Mouse (Mus musculus) left cerebral cortex, postnatal 14 days (tissue): Measurements from ENCODE around the gene Spin2f. TPM values are rescaled to one million over a fixed set of nuclear protein-coding genes. Genes with fewer than 3 reads are reported as not detected.
"Not testable (repeated sequence)": the region's sequence is repeated elsewhere in the genome, so short reads cannot be mapped to it uniquely, and the experiment has no call there.

ENCODE experiments used
- DNase-seq, 2 experiments: peaks; one replicate each; pipeline ENCODE4 v3.0.0; 2021 to 2022; ENCODE audit warnings: low spot score in 2 of 2, mixed read lengths in 1 of 2
- intact Hi-C: fragments of 180-260 bp; cut with DNase I; formaldehyde crosslinking; loops from one replicate; pipeline ENCODE4 v1.15.1; 2025
- long read RNA-seq, 2 experiments: library from polyadenylated mRNA; stranded (forward); transcript quantifications; one replicate each; pipeline ENCODE4 v2.0.0; 2021
- total RNA-seq, 2 experiments: library from RNA; stranded (reverse); gene quantifications; 2 replicates each; pipeline ENCODE4 v1.2.3; 2021

Gene Spin2f
- total RNA-seq = not detected
- long read RNA-seq, experiment 1 = 0 reads
- long read RNA-seq, experiment 2 = 0 reads

DNA sequence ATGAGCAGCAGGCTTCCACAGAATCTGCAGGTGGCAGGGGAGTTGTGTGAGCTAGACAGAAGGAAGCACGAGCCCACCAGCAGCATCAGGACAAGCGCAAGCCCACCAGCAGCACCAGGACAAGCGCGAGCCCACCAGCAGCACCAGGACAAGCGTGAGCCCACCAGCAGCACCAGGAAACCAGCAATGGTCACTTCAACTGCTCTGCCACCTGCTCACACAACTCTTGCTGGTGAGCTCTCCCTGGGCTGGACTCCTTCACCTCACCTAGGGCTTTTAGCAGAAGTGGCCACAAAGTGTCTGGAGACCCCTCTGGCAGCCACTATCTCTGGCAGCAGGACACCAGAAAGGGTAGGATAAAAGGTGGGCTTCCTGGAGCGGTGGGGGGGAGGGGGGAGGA is at the start of gene Spin2f:
Spin2f (plus strand) TSS at position 301 of the 400 bp plus-strand sequence.
- DNase-seq, intact Hi-C loops: not testable (repeated sequence)

DNA sequence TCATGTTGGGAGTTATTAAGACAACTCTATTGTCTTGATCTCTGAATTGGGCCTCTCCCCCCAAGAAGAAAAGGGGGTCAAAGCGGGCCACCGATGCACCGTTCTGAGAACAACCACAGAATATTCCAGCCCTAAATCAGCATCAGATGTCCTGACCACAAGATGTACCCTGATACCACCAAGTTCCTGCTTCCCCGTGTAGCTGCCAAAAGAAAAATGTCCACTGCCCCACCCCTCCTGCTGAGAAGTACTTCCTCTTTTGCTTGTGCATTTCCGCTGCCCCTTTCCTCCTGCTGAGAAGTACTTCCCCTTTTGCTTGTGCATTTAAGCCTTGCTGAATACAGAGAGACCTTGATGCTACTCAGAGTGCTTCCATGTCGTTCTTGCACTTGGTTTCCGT is 41.6 kb upstream of the Spin2f start:
- DNase-seq, intact Hi-C loops: not testable (repeated sequence)

DNA sequence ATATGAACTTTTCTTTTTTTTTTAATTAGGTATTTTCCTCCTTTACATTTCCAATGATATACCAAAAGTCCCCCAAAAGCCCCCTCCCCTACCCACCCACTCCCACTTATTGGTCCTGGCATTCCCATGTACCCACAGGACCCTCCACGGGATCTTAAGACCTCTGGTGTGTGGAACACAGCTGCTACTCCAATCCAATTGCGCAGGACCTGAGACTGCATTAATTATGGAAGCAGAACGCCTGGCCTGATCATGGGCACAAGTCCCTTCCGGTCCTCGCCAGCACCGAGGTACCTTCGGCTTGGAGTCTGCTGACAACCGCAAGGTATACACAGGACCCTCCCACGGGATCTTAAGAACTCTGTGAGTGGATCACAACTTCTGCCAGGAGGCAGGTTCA is 30.2 kb upstream of the Spin2f start:
- intact Hi-C loops, DNase-seq: not testable (repeated sequence)

DNA sequence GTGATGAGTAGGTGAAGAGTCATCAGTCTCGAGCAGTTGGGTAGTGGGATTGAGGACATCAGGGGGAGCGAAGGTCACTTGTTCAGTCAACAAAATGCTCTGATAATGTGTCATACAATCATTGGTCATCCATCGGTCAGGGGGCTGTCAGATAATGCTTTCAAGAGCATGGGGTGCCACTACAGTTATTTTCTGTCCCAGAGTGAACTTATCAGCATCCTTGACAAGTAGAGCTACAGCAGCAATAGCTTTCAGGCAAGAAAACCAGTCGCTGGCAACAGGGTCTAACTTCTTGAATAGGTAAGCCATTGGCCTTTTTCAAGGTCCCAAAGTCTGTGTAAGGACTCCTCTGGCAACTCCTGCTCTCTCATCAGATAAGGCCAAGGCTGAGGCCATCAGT is 18.6 kb upstream of the Spin2f start:
- DNase-seq, intact Hi-C loops: not testable (repeated sequence)

DNA sequence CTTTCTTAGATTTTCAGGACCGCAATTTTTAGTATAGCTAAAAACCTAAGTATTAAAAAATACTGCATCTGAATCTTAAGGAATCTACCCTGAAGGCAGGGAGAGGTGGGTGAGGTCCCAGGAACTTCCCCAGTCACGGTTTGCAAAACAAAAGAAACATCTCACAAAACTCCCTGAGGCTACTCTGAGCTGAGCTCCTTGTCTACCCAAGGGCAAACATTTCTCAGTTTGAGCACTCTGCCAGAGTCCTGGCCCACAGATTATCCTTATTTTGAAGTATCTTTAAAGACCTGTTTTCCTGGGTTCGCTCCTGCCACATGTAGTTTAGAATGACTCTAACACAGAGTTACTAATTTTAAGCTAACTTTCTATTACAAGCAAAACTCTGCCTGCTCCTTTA is 11.9 kb upstream of the Spin2f start:
- DNase-seq, intact Hi-C loops: not testable (repeated sequence)

Other genes starting within 250 kb of the Spin2f start
- gene Btbd35f29, start 136.2 kb upstream of the Spin2f start, total RNA-seq = not detected
- not detected for gene Btbd35f26, start 82.6 kb downstream of the Spin2f start, total RNA-seq
- gene Btbd35f19, start 130.0 kb downstream of the Spin2f start, total RNA-seq = not detected